Mouse (Mus musculus) forebrain, embryonic 11.5 days (tissue): ENCODE data around the gene Arsa. TPM values are rescaled to one million over a fixed set of nuclear protein-coding genes. Genes with fewer than 3 reads are reported as not detected.

Experiments
- ATAC-seq: fragments of 200-750 bp; cut with Nextera tagmentation; replicated peaks from 2 replicates; pipeline ENCODE4 v1.8.0; 2017; ENCODE audit warnings: moderate TSS enrichment; ENCODE audit not compliant: low FRiP score
- DNase-seq: peaks from one replicate; pipeline ENCODE4 v3.0.0-alpha.2; 2017; ENCODE audit warnings: low spot score
- H3K27ac ChIP-seq: fragments of 300-500 bp; sonication (generic); 2 replicates; pipeline ENCODE4 v1.5.1; 2014; ENCODE audit warnings: low read depth, low read length
- H3K27me3 ChIP-seq: fragments of 300-500 bp; sonication (generic); 2 replicates; pipeline ENCODE4 v1.6.1; 2014; ENCODE audit warnings: mild to moderate bottlenecking, low read length, mixed read lengths; ENCODE audit not compliant: control insufficient read depth, insufficient read depth
- H3K36me3 ChIP-seq: fragments of 300-500 bp; sonication (generic); 2 replicates; pipeline ENCODE4 v1.6.1; 2014; ENCODE audit warnings: mild to moderate bottlenecking, low read length, moderate library complexity, mixed read lengths; ENCODE audit not compliant: control insufficient read depth, insufficient read depth
- H3K4me1 ChIP-seq: fragments of 300-500 bp; sonication (generic); replicated peaks from 2 replicates; pipeline ENCODE4 v1.6.1; 2014; ENCODE audit warnings: low read length, mixed read lengths; ENCODE audit not compliant: control insufficient read depth, insufficient read depth
- H3K4me2 ChIP-seq: fragments of 300-500 bp; sonication (generic); 2 replicates; pipeline ENCODE4 v1.6.1; 2014; ENCODE audit warnings: low read depth, mild to moderate bottlenecking, low read length, moderate library complexity, mixed read lengths; ENCODE audit not compliant: severe bottlenecking
- H3K4me3 ChIP-seq: fragments of 300-500 bp; sonication (generic); 2 replicates; pipeline ENCODE4 v1.5.1; 2014; ENCODE audit warnings: low read depth, low read length
- H3K9ac ChIP-seq: fragments of 300-500 bp; sonication (generic); 2 replicates; pipeline ENCODE4 v1.6.1; 2014; ENCODE audit warnings: low read length
- H3K9me3 ChIP-seq: fragments of 300-500 bp; sonication (generic); 2 replicates; pipeline ENCODE4 v1.6.1; 2016; ENCODE audit warnings: low read length, mixed read lengths; ENCODE audit not compliant: control insufficient read depth
- WGBS: fragments of 180-500 bp; shearing (Covaris S2); extraction: QIAGEN DNeasy Blood & Tissue Kit; methylation state at CpG from one replicate; pipeline ENCODE4 v1.1.7; 2014; 5-methylcytosine and 5-hydroxymethylcytosine counted together
- polyA plus RNA-seq: library from polyadenylated mRNA; unstranded; fragments of >200 nt; fragmentation: Nextera tagmentation; extraction: Ambion mirVana; gene quantifications from 2 replicates; pipeline ENCODE4 v1.2.1, GENCODE M21; 2014

The Arsa gene
- polyA plus RNA-seq, 1 experiment from 2014 or later = 10.6 TPM

DNA sequence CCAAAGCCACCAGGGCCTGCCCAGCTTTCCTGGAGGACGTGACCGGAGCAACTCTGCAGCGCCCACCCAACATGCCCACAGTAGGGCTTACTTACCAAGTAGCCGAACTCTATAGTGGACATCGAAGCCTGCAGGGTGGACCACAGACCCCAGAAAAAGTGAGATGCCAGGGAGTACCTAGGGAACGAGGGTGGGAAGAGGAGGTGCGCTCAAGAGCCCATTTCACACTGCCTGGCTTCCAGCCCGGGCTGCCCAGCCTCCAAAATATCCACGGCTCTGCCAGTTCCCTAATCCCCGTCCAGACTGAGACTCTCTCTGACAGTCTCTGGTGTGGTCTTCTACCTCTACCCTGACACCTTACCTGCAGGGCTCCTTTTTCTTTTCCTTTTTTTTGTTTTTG is 50.5 kb downstream of the Arsa start:
- Histone ChIP-seq H3K9me3 (no peaks in the 10 kb centered on the region), H3K4me1 (peaks cover 8% of the 10 kb centered on the region; the same call in 1 of the 2 replicates), H3K36me3 (no peaks in the 10 kb centered on the region; the same call in 1 of the 2 replicates), H3K27ac (no peak overlapping the region), H3K9ac (no peak overlapping the region), H3K4me2 (no peak overlapping the region), H3K27me3 (no peaks in the 10 kb centered on the region), H3K4me3 (no peak overlapping the region)
- ATAC-seq = no peak
- DNase-seq = no peak
- WGBS = 92% methylated on average over 10 of the region's 10 CpGs

DNA sequence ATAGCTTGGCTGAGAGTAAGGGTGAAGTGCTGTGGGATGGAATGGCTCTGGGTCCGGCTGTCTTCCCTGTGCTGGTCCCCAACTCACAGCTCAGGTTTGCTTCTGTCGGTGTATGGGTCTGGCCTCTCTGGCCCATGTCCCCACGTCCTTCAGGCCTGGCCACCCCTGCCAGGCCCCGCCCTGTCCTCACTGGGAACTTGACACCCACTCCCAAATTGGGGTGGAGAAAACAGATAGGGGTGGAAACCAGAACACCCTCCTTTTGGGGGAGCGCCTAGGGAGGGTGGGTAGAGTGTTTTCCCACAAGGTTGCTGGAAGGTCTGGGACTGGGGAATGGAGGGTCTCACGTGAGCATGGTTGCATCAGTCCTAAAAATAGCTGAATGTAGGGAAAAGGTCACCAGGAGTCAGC is 51.5 kb downstream of the Arsa start, which contains the start of gene Cpt1b:
Gene Cpt1b, minus strand, starts transcription at position 153 of the 411 bp plus-strand sequence.
- H3K27me3 ChIP-seq = no peaks in the 10 kb centered on the region
- no peak within 1 kb of the TSS for H3K9ac ChIP-seq
- H3K36me3 ChIP-seq = no peaks in the 10 kb centered on the region; the same call in 1 of the 2 replicates
- no peak within 1 kb of the TSS for H3K4me2 ChIP-seq
- no peak within 1 kb of the TSS for H3K4me3 ChIP-seq
- ATAC-seq (no peak), DNase-seq (no peak)
- no peak within 1 kb of the TSS for H3K27ac ChIP-seq
- H3K4me1 ChIP-seq = peaks cover 8% of the 10 kb centered on the region; the same call in 1 of the 2 replicates
- 30% methylated on average over 6 of the region's 6 CpGs for WGBS
- no peaks in the 10 kb centered on the region for H3K9me3 ChIP-seq

DNA sequence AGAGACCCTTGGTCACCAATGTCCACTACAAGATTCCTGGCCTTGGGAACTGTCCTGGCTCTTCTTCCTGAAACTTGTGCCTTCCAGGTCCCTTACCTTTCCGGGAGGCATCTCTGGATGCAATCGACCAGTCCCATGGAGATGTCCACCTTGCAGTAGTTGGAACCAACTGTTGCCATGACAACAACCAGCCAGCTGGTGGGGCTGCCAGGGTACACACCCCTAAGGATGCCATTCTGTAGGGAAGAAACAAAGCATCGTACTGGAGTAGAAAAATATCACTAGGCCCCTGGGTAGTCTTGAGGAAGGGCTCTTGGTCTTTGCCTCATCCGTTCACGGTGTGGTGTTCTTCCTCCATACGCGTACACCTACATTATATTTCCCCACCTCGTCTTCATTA is 52.6 kb downstream of the Arsa start:
- Histone ChIP-seq H3K36me3 (no peaks in the 10 kb centered on the region; the same call in 1 of the 2 replicates), H3K4me2 (no peak overlapping the region), H3K4me3 (no peak overlapping the region), H3K4me1 (peaks cover 8% of the 10 kb centered on the region; the same call in 1 of the 2 replicates), H3K27ac (no peak overlapping the region), H3K9ac (no peak overlapping the region), H3K27me3 (no peaks in the 10 kb centered on the region), H3K9me3 (no peaks in the 10 kb centered on the region)
- ATAC-seq (no peak), DNase-seq (no peak)
- WGBS = 87% methylated on average over 8 of the region's 8 CpGs

Other genes with a start within 250 kb of the Arsa start
- gene Sbf1, start 162.1 kb downstream of the Arsa start, polyA plus RNA-seq = 76.5 and 87.8 TPM in 2 replicates
- 0.15 TPM in 1 of 2 replicates, not detected in the other for gene Adm2, start 154.7 kb downstream of the Arsa start, polyA plus RNA-seq
- gene Miox, start 143.0 kb downstream of the Arsa start, polyA plus RNA-seq = not detected in 2 replicates
- gene Lmf2, start 121.8 kb downstream of the Arsa start, polyA plus RNA-seq = 43.7 and 47.3 TPM in 2 replicates
- 191 and 203 TPM in 2 replicates for gene Ncaph2, start 121.7 kb downstream of the Arsa start, polyA plus RNA-seq
- 5.1 and 5.7 TPM in 2 replicates for gene Sco2, start 103.6 kb downstream of the Arsa start, polyA plus RNA-seq
- 0.80 and 1.3 TPM in 2 replicates for gene Tymp, start 100.4 kb downstream of the Arsa start, polyA plus RNA-seq
- 0.37 and 1.2 TPM in 2 replicates for gene Odf3b, start 98.1 kb downstream of the Arsa start, polyA plus RNA-seq
- gene Klhdc7b, start 92.5 kb downstream of the Arsa start, polyA plus RNA-seq = not detected in 2 replicates
- not detected in 2 replicates for gene Syce3, start 66.9 kb downstream of the Arsa start, polyA plus RNA-seq
- gene Cpt1b, start 51.6 kb downstream of the Arsa start, polyA plus RNA-seq = 0.84 TPM in 1 of 2 replicates, not detected in the other
- 3.5 and 6.0 TPM in 2 replicates for gene C730034F03Rik, start 47.8 kb downstream of the Arsa start, polyA plus RNA-seq
- gene Gm44502, start 47.7 kb downstream of the Arsa start, polyA plus RNA-seq = 0.40 TPM in 1 of 2 replicates, not detected in the other
- gene Chkb, start 47.5 kb downstream of the Arsa start, polyA plus RNA-seq = 54.5 and 56.0 TPM in 2 replicates
- 26.0 and 27.4 TPM in 2 replicates for gene Mapk8ip2, start 23.5 kb downstream of the Arsa start, polyA plus RNA-seq
- 3.8 and 4.9 TPM in 2 replicates for gene Shank3, start 22.2 kb upstream of the Arsa start, polyA plus RNA-seq
- 0.65 and 0.84 TPM in 2 replicates for gene Acr, start 90.9 kb upstream of the Arsa start, polyA plus RNA-seq
- gene Rabl2, start 114.5 kb upstream of the Arsa start, polyA plus RNA-seq = 76.4 and 76.7 TPM in 2 replicates